Mouse (Mus musculus): ENCODE measurements at regions not wholly inside any gene's neighbourhood (a gene's known extent, or its start where the extent isn't known, plus 50 kb on each side); places are given as distances from the start of the nearest gene placed in this dataset.

- no peak overlapping the region for H3K4me3 ChIP-seq (ENCODE audit: low read depth, low read length)
- H3K4me1 ChIP-seq (ENCODE audit: control insufficient read depth, low read depth, low read length), result no peaks in the 10 kb centered on the region
- no peak overlapping the region for H3K27ac ChIP-seq (ENCODE audit: low read length)
- H3K36me3 ChIP-seq (ENCODE audit: control insufficient read depth, insufficient read depth), result no peaks in the 10 kb centered on the region
- no peak overlapping the region for H3K4me2 ChIP-seq (ENCODE audit: low read depth, low read length)
- no peak overlapping the region for H3K9ac ChIP-seq (ENCODE audit: low read depth, low read length)
- no peaks in the 10 kb centered on the region for H3K9me3 ChIP-seq (replicated peaks; ENCODE audit: control insufficient read depth, low read length)
- H3K27me3 ChIP-seq (ENCODE audit: control insufficient read depth, insufficient read depth, low read depth, low read length), result no peaks in the 10 kb centered on the region
- 74% methylated on average over 8 of the region's 8 CpGs for WGBS (ENCODE audit: insufficient replicate concordance)
- ATAC-seq (ENCODE audit: low read depth), result no peak
These were observed 198.1 kb upstream of the Dkk2 start for GRCm38 (mm10) chr3:131886984-131887383.

- peak; percentile 59; the same call in 1 of the 2 replicates for ATAC-seq (ENCODE audit: low read depth)
- H3K4me1 ChIP-seq (ENCODE audit: control insufficient read depth, low read depth, low read length), result no peaks in the 10 kb centered on the region
These were observed 197.4 kb upstream of the Dkk2 start for GRCm38 (mm10) chr3:131887670-131888069.

GRCm38 (mm10) chr3:131891941-131892340, 193.2 kb upstream of the Dkk2 start:
- Histone ChIP-seq H3K27me3 (ENCODE audit: control insufficient read depth, insufficient read depth, low read depth, low read length) (no peaks in the 10 kb centered on the region), H3K4me2 (ENCODE audit: low read depth, low read length) (no peak overlapping the region), H3K9me3 (replicated peaks; ENCODE audit: control insufficient read depth, low read length) (no peaks in the 10 kb centered on the region), H3K4me1 (ENCODE audit: control insufficient read depth, low read depth, low read length) (no peaks in the 10 kb centered on the region), H3K36me3 (ENCODE audit: control insufficient read depth, insufficient read depth) (no peaks in the 10 kb centered on the region), H3K4me3 (ENCODE audit: low read depth, low read length) (no peak overlapping the region), H3K27ac (ENCODE audit: low read length) (no peak overlapping the region), H3K9ac (ENCODE audit: low read depth, low read length) (no peak overlapping the region)
- peak; percentile 16; the same call in 1 of the 2 replicates for ATAC-seq (ENCODE audit: low read depth)
- WGBS (ENCODE audit: insufficient replicate concordance), result 60% methylated on average over 7 of the region's 7 CpGs

More at GRCm38 (mm10) chr3:131887670-131888069, 197.4 kb upstream of the Dkk2 start:
- Histone ChIP-seq H3K36me3 (ENCODE audit: control insufficient read depth, insufficient read depth) (no peaks in the 10 kb centered on the region), H3K9ac (ENCODE audit: low read depth, low read length) (no peak overlapping the region), H3K4me3 (ENCODE audit: low read depth, low read length) (no peak overlapping the region), H3K27ac (ENCODE audit: low read length) (no peak overlapping the region), H3K4me2 (ENCODE audit: low read depth, low read length) (no peak overlapping the region), H3K9me3 (replicated peaks; ENCODE audit: control insufficient read depth, low read length) (no peaks in the 10 kb centered on the region), H3K27me3 (ENCODE audit: control insufficient read depth, insufficient read depth, low read depth, low read length) (no peaks in the 10 kb centered on the region)
- 56% methylated on average over 4 of the region's 4 CpGs for WGBS (ENCODE audit: insufficient replicate concordance)

DNA sequence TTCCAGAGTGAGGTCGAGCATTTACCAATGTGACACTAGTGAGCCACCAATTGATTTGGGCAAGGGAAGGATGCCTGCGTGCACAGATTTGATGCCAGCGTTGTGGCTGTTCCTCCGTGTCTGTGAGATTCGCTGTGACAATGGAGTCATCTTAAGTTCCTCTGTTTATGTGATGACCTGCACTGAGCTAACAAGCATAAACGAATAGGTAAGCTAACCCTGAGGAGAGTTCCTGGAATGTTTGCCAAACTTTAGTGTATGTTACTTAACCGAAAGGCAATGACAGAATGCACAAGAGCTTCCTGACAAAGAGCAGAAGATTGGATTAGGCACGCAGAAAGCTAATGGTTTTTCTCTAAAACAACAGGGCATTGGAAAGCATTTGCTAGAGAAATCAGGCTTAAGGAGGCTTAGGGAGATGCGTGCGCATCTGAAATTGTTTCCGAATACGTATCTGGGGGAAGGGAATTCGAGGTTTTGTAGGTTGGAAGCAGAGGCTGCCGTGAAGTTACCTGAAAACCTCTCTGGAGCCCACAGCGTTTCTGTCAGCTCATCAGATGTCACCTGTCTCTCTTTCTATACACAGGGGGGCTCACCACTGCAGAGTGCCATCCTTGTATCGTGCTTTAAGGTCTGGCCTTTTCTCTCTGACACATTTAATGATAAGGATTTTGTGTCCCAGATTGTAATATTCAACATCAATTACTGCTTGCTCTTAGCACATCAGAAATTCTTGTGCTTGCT, 191.9 kb upstream of the Dkk2 start:
- Histone ChIP-seq H3K4me2 (ENCODE audit: low read depth, low read length) (no peak overlapping the region), H3K36me3 (ENCODE audit: control insufficient read depth, insufficient read depth) (no peaks in the 10 kb centered on the region), H3K9me3 (replicated peaks; ENCODE audit: control insufficient read depth, low read length) (no peaks in the 10 kb centered on the region), H3K4me3 (ENCODE audit: low read depth, low read length) (no peak overlapping the region), H3K9ac (ENCODE audit: low read depth, low read length) (no peak overlapping the region), H3K27me3 (ENCODE audit: control insufficient read depth, insufficient read depth, low read depth, low read length) (no peaks in the 10 kb centered on the region), H3K27ac (ENCODE audit: low read length) (no peak overlapping the region), H3K4me1 (ENCODE audit: control insufficient read depth, low read depth, low read length) (no peaks in the 10 kb centered on the region)
- no peak for ATAC-seq (ENCODE audit: low read depth)
- WGBS (ENCODE audit: insufficient replicate concordance), result 59% methylated on average over 16 of the region's 16 CpGs

DNA sequence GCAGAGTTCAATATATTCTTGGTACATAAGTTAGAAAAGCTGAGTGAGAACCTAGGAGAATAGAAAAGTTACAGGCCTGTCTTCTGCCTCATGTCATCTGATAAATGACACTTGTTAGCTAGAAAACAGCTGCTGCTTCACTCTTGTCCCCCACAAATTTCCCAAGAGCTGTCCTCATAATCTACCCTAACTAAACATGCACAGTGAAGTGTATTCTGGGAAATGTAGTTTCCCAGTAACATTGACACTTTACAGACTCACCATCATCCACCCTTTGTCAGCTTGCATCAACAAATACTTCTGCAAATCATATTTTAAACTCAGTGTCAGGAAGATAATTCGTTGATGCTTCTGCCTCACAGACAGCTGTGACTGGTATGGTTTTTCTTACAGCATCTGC, 190.0 kb upstream of the Dkk2 start:
- Histone ChIP-seq H3K4me1 (ENCODE audit: control insufficient read depth, low read depth, low read length) (no peaks in the 10 kb centered on the region), H3K4me3 (ENCODE audit: low read depth, low read length) (no peak overlapping the region), H3K36me3 (ENCODE audit: control insufficient read depth, insufficient read depth) (no peaks in the 10 kb centered on the region), H3K9ac (ENCODE audit: low read depth, low read length) (no peak overlapping the region), H3K4me2 (ENCODE audit: low read depth, low read length) (no peak overlapping the region), H3K27me3 (ENCODE audit: control insufficient read depth, insufficient read depth, low read depth, low read length) (no peaks in the 10 kb centered on the region), H3K27ac (ENCODE audit: low read length) (no peak overlapping the region), H3K9me3 (replicated peaks; ENCODE audit: control insufficient read depth, low read length) (no peaks in the 10 kb centered on the region)
- no peak for ATAC-seq (ENCODE audit: low read depth)
- WGBS (ENCODE audit: insufficient replicate concordance), result 28% methylated on average over 1 of the region's 1 CpGs

GRCm38 (mm10) chr3:131913534-131913933, 171.6 kb upstream of the Dkk2 start:
- no peaks in the 10 kb centered on the region for H3K4me1 ChIP-seq (ENCODE audit: control insufficient read depth, low read depth, low read length)
- no peak overlapping the region for H3K9ac ChIP-seq (ENCODE audit: low read depth, low read length)
- no peak for ATAC-seq (ENCODE audit: low read depth)
- no peak overlapping the region for H3K4me2 ChIP-seq (ENCODE audit: low read depth, low read length)
- H3K36me3 ChIP-seq (ENCODE audit: control insufficient read depth, insufficient read depth), result no peaks in the 10 kb centered on the region
- H3K4me3 ChIP-seq (ENCODE audit: low read depth, low read length), result no peak overlapping the region
- no peak overlapping the region for H3K27ac ChIP-seq (ENCODE audit: low read length)
- 60% methylated on average over 6 of the region's 6 CpGs for WGBS (ENCODE audit: insufficient replicate concordance)
- H3K27me3 ChIP-seq (ENCODE audit: control insufficient read depth, insufficient read depth, low read depth, low read length), result no peaks in the 10 kb centered on the region
- no peaks in the 10 kb centered on the region for H3K9me3 ChIP-seq (replicated peaks; ENCODE audit: control insufficient read depth, low read length)

GRCm38 (mm10) chr3:131914372-131914771, 170.7 kb upstream of the Dkk2 start:
- 79% methylated on average over 3 of the region's 3 CpGs for WGBS (ENCODE audit: insufficient replicate concordance)
- Histone ChIP-seq H3K4me1 (ENCODE audit: control insufficient read depth, low read depth, low read length) (no peaks in the 10 kb centered on the region), H3K4me3 (ENCODE audit: low read depth, low read length) (no peak overlapping the region), H3K27ac (ENCODE audit: low read length) (no peak overlapping the region), H3K9me3 (replicated peaks; ENCODE audit: control insufficient read depth, low read length) (no peaks in the 10 kb centered on the region), H3K27me3 (ENCODE audit: control insufficient read depth, insufficient read depth, low read depth, low read length) (no peaks in the 10 kb centered on the region), H3K36me3 (ENCODE audit: control insufficient read depth, insufficient read depth) (no peaks in the 10 kb centered on the region), H3K9ac (ENCODE audit: low read depth, low read length) (no peak overlapping the region), H3K4me2 (ENCODE audit: low read depth, low read length) (no peak overlapping the region)
- ATAC-seq (ENCODE audit: low read depth), result no peak

DNA sequence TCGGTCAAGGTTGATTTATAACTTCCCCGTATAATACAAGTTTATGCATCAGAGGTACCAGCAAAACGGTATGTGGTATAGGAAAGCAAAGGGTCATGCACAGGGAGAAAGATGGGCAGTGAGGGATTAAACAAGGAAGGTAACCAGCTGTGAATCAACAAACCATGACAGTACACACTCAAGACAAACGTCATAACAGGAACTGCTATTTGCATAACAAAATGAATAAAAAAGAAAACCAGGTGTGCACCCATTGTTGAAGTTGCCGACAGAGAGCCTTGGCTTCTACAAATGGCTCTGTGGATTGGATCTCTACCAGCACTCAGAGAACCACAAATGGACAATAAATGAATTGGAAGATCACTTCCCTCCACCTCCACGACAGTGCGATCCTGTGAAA, 170.1 kb upstream of the Dkk2 start:
- H3K9me3 ChIP-seq (replicated peaks; ENCODE audit: control insufficient read depth, low read length), result no peaks in the 10 kb centered on the region
- no peak overlapping the region for H3K27ac ChIP-seq (ENCODE audit: low read length)
- H3K4me2 ChIP-seq (ENCODE audit: low read depth, low read length), result no peak overlapping the region
- H3K4me1 ChIP-seq (ENCODE audit: control insufficient read depth, low read depth, low read length), result no peaks in the 10 kb centered on the region
- no peaks in the 10 kb centered on the region for H3K36me3 ChIP-seq (ENCODE audit: control insufficient read depth, insufficient read depth)
- no peak overlapping the region for H3K4me3 ChIP-seq (ENCODE audit: low read depth, low read length)
- no peak overlapping the region for H3K9ac ChIP-seq (ENCODE audit: low read depth, low read length)
- ATAC-seq (ENCODE audit: low read depth), result no peak
- no peaks in the 10 kb centered on the region for H3K27me3 ChIP-seq (ENCODE audit: control insufficient read depth, insufficient read depth, low read depth, low read length)
- 69% methylated on average over 7 of the region's 7 CpGs for WGBS (ENCODE audit: insufficient replicate concordance)

DNA sequence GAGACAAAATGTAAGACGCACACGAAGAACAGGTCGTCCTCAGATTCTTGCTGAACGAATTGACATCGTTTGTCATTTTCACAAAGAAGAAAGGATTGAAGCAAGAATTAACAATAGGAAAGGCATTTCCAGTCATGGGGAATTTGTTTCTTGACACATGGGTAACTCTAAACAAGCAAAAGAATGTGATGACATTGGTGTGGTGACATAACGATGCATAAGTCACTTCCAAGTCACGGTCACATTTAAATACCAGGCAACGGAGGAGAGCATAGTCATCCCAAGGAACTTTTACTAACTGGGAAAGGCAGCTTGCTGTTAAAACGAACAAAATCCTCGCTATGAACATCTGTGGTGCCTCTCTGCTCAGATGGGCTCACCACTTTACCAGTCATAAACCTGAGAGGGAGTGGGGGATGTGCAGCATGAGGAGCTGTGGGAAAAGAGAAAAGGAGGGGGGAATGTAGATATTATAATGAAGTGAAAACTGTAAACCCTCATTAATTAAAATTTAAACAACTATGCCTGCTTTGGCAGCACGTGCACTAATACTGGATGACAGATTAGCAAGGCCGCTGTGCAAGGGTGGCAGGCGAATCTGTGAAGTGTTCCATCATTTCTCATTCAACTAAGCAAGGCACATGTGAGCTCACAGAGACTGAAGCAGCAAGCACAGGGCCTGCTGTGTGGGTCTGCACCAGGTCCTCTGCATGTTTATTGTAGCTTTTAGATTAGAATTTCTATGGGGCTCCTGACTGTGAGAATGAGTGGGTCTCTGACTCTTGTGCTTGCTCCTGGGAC, 167.2 kb upstream of the Dkk2 start:
- H3K4me1 ChIP-seq (ENCODE audit: control insufficient read depth, low read depth, low read length), result no peaks in the 10 kb centered on the region
- no peak overlapping the region for H3K4me2 ChIP-seq (ENCODE audit: low read depth, low read length)
- no peaks in the 10 kb centered on the region for H3K9me3 ChIP-seq (replicated peaks; ENCODE audit: control insufficient read depth, low read length)
- no peak overlapping the region for H3K4me3 ChIP-seq (ENCODE audit: low read depth, low read length)
- ATAC-seq (ENCODE audit: low read depth), result no peak
- no peak overlapping the region for H3K9ac ChIP-seq (ENCODE audit: low read depth, low read length)
- H3K36me3 ChIP-seq (ENCODE audit: control insufficient read depth, insufficient read depth), result no peaks in the 10 kb centered on the region
- H3K27me3 ChIP-seq (ENCODE audit: control insufficient read depth, insufficient read depth, low read depth, low read length), result no peaks in the 10 kb centered on the region
- 69% methylated on average over 13 of the region's 13 CpGs for WGBS (ENCODE audit: insufficient replicate concordance)
- no peak overlapping the region for H3K27ac ChIP-seq (ENCODE audit: low read length)
